20 mouse cellular contexts compared by ENCODE assay signal in the genomic region with DNA sequence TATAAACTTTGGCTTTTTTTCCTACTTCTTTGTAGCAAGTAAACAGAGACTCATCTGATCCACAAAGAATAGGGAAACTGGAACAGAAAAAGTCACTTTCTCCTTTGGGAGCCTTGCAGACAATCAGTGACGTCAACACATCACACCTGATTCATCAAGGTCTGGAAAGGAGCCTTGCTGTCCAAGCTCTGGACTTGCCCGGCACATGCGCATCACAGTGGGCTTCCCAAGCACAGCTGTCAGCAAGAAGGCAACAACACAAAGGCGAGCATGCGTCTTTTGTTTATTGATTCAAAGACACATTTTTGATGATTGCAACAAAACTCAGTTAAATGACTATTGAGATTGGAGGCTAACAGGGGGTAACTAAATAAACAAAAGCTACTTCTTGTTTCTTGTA. TPM values are rescaled to one million over a fixed set of nuclear protein-coding genes. Genes with fewer than 3 reads are reported as not detected.
A peak's percentile ranks its signal among the peaks of the same experiment; 100 is the strongest.
DNase-seq lines count a peak whose midpoint lies in the region; ATAC-seq and TF ChIP-seq lines count a peak whose summit lies in the region.
"Had no signal": no experiment of that assay in that cellular context is flagged by ENCODE, and none has a peak within 500 bp of the region (broad histone marks: within the 10 kb centered on the region; RNA-seq: fewer than 3 reads in every experiment).

No protein-coding gene starts in this region.

- no peak overlapping the region for H3K4me2 ChIP-seq in lung, embryonic 14.5 days
- no peak overlapping the region for H3K4me2 ChIP-seq in hindbrain, postnatal 0 days (ENCODE audit: low read depth, low read length)
- H3K4me2 ChIP-seq: limb, embryonic 13.5 days had no signal

- H3K36me3 ChIP-seq in lung, embryonic 14.5 days (ENCODE audit: insufficient read depth), result no peaks in the 10 kb centered on the region
- H3K36me3 ChIP-seq in hindbrain, postnatal 0 days (ENCODE audit: insufficient read depth, low read length), result no peaks in the 10 kb centered on the region
- H3K36me3 ChIP-seq: limb, embryonic 13.5 days; midbrain, embryonic 13.5 days had no signal

- TF ChIP-seq CTCF in lung, embryonic 14.5 days (IDR thresholded peaks at IDR 0.05; ENCODE audit: low read depth), result no peak
- no peak for TF ChIP-seq CTCF in brain, embryonic 14.5 days (IDR thresholded peaks at IDR 0.05; ENCODE audit: borderline replicate concordance, extremely low read depth, insufficient read depth, insufficient read length)
- no peak for TF ChIP-seq CTCF in hindbrain, postnatal 0 days (IDR thresholded peaks at IDR 0.05; ENCODE audit: low read depth)

- H3K9me3 ChIP-seq in lung, embryonic 14.5 days (ENCODE audit: low read depth, low read length), result no peaks in the 10 kb centered on the region
- no peaks in the 10 kb centered on the region for H3K9me3 ChIP-seq in hindbrain, postnatal 0 days (ENCODE audit: low read length)
- H3K9me3 ChIP-seq: heart, embryonic 10.5 days; limb, embryonic 13.5 days; midbrain, embryonic 13.5 days had no signal

- no peaks in the 10 kb centered on the region for H3K27me3 ChIP-seq in lung, embryonic 14.5 days (ENCODE audit: insufficient read depth, low read length)
- no peaks in the 10 kb centered on the region for H3K27me3 ChIP-seq in hindbrain, postnatal 0 days (ENCODE audit: insufficient read depth, low read length)
- H3K27me3 ChIP-seq: limb, embryonic 13.5 days; midbrain, embryonic 13.5 days had no signal

- no peak overlapping the region for H3K27ac ChIP-seq in lung, embryonic 14.5 days (ENCODE audit: low read depth)
- H3K27ac ChIP-seq in hindbrain, postnatal 0 days, result no peak overlapping the region
- H3K27ac ChIP-seq: heart, embryonic 10.5 days; limb, embryonic 13.5 days; liver, embryonic 14.5 days had no signal

- H3K9ac ChIP-seq in lung, embryonic 14.5 days, result no peak overlapping the region
- H3K9ac ChIP-seq in hindbrain, postnatal 0 days (replicated peaks; ENCODE audit: low read length), result no peak overlapping the region
- H3K9ac ChIP-seq: limb, embryonic 13.5 days; liver, embryonic 14.5 days; midbrain, embryonic 13.5 days had no signal

- no peak overlapping the region for H3K4me3 ChIP-seq in lung, embryonic 14.5 days (ENCODE audit: low read depth, low read length)
- no peak overlapping the region for H3K4me3 ChIP-seq in hindbrain, postnatal 0 days (ENCODE audit: low read length)
- H3K4me3 ChIP-seq: heart, embryonic 10.5 days; limb, embryonic 13.5 days; midbrain, embryonic 13.5 days had no signal

- DNase-seq in lung, embryonic 14.5 days, result peak; percentile 64
- no peak for DNase-seq in lung, postnatal 25 days (ENCODE audit: low spot score)
- peak; percentile 16 for DNase-seq in ES-CJ7 (ENCODE audit: low read depth, low spot score)
- peak; percentile 62 for DNase-seq in brain, embryonic 14.5 days (ENCODE audit: low read depth)
- peak; percentile 55 for DNase-seq in hindbrain, postnatal 0 days (ENCODE audit: low spot score)
- no peak for DNase-seq in thymus, postnatal 14 days
- no peak for DNase-seq in layer of hippocampus, postnatal 10 days (ENCODE audit: low spot score in 2 of 2)
- DNase-seq: adrenal gland, postnatal 14 days; heart, postnatal 10 days; kidney, adult 8-10 months; kidney, postnatal 25 days; layer of hippocampus, adult 9-11 months; right cerebral cortex, adult 18-20 months; thymus, postnatal 4 days had no signal

- H3K4me1 ChIP-seq in lung, embryonic 14.5 days (ENCODE audit: insufficient read depth), result peaks cover 8% of the 10 kb centered on the region
- H3K4me1 ChIP-seq in hindbrain, postnatal 0 days (ENCODE audit: insufficient read depth, low read length), result peaks cover 4% of the 10 kb centered on the region

- 39% methylated on average over 5 of the region's 5 CpGs for WGBS in lung, embryonic 14.5 days
- 30% methylated on average over 5 of the region's 5 CpGs for WGBS in hindbrain, postnatal 0 days

- TF ChIP-seq POLR2A in brain, embryonic 14.5 days (IDR thresholded peaks at IDR 0.05; ENCODE audit: borderline replicate concordance, extremely low read depth, insufficient read depth, insufficient read length, poor library complexity, severe bottlenecking), result no peak

- ATAC-seq in lung, embryonic 14.5 days (ENCODE audit: insufficient read depth), result peak; percentile 45; the same call in 1 of the 2 replicates
- peak; percentile 62; the same call in 1 of the 2 replicates for ATAC-seq in hindbrain, postnatal 0 days
- ATAC-seq: CD4-positive, CD25-positive, alpha-beta regulatory T cell, adult 4 months; inflammation-experienced regulatory T-cells, adult 6 months; midbrain, embryonic 13.5 days had no signal

RNA-seq across cellular contexts. Expression of a gene that starts 47.2 kb away (rescaled TPM):
- 37.7 and 37.8 TPM in 2 replicates for polyA plus RNA-seq in lung, embryonic 14.5 days (2014; fragmentation: Nextera tagmentation; extraction: Ambion mirVana)
- 19.2 and 33.3 TPM in 2 replicates for polyA plus RNA-seq in brain, embryonic 14.5 days (2012; rRNA removed)
- 63.1 and 63.9 TPM in 2 replicates for total RNA-seq in hindbrain, postnatal 0 days (2014; rRNA removed)
- 50.9 and 53.0 TPM in 2 replicates for polyA plus RNA-seq in hindbrain, postnatal 0 days (2015; fragmentation: Nextera tagmentation; extraction: Ambion mirVana)
- total RNA-seq in layer of hippocampus, postnatal 10 days (2021), result 100 to 1,000 TPM; 160 to 162 TPM

Comparison
In these comparisons a context has a peak if more than half of its experiments do, and no peak if none do; other contexts are left out.
1. DNase-seq: peak in lung, embryonic 14.5 days (single experiment), ES-CJ7 (single experiment), brain, embryonic 14.5 days (single experiment) and hindbrain, postnatal 0 days (single experiment); none in lung, postnatal 25 days (single experiment), thymus, postnatal 14 days (single experiment) and layer of hippocampus, postnatal 10 days (0 of 2).